Mouse (Mus musculus) hindlimb bud, embryonic 11.5 days (tissue): Measurements from ENCODE around the gene Gm35315.
"Not testable (repeated sequence)": the region's sequence is repeated elsewhere in the genome, so short reads cannot be mapped to it uniquely, and the experiment has no call there.

Experiments used
- DNase-seq: peaks from one replicate; pipeline ENCODE4 v3.0.0-alpha.2; 2012; ENCODE audit warnings: low read depth, low spot score; ENCODE audit errors: extremely low spot score

Gene Gm35315

DNA sequence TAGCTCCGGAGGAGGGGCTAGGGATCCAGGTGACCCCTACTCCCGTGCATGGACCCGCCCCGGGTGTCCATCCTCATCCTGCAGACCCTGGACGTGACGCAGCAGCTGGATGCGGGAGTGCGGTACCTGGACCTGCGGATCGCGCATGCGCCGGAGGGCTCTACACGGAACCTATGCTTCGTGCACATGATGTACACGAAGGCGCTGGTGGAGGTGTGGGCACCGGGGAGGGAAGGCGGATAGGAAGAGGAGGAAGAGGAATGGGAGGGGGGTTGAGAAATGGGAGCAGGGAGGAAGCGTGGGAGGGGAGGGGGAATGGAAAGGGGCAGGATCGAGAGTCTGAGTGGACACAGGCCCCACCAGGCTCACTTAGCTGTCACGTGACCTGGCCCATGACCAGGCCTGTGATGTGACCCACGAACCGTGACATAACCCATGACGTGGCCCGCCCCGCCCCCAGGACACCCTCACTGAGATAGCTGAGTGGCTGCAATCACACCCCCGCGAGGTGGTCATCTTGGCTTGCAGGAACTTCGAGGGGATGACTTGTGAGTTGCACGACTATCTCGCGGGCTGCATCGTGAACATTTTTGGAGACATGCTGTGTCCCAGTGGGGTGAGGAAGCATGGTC, 7.6 kb upstream of the Gm35315 start:
- DNase-seq, result no peak

DNA sequence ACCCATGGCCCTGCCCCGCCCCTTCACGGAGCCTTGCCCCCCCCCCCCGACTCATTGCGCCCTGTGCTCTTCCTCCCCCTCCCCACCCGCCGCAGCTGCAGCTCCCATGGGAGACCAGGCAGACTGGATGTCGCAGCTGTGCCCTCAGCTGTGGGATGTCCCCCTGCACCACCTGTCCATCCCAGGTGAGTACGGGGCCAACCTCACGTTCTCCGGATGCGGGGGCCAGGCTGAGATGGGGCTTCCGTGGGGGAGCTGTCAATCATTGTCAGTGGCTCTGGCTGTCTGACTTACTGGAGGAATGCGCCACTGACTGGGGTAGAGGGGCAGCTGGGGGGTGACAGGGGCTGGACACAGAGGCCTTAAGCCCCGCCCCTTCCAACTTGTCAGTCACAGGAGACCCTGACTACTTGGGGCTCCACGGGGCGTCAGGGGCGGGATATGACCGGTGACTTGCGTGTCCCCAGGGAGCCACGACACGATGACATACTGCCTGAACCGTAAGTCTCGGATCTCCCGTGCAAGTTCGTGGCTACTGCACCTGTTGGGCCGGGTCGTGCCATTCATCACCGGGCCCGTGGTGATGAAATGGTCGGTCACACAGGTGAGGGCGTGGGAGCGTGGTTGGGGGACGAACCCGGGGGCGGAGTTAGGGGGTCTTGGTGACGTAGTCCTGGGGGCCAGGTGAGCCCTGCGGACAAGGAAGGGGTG, 6.9 kb upstream of the Gm35315 start:
- DNase-seq, result no peak

DNA sequence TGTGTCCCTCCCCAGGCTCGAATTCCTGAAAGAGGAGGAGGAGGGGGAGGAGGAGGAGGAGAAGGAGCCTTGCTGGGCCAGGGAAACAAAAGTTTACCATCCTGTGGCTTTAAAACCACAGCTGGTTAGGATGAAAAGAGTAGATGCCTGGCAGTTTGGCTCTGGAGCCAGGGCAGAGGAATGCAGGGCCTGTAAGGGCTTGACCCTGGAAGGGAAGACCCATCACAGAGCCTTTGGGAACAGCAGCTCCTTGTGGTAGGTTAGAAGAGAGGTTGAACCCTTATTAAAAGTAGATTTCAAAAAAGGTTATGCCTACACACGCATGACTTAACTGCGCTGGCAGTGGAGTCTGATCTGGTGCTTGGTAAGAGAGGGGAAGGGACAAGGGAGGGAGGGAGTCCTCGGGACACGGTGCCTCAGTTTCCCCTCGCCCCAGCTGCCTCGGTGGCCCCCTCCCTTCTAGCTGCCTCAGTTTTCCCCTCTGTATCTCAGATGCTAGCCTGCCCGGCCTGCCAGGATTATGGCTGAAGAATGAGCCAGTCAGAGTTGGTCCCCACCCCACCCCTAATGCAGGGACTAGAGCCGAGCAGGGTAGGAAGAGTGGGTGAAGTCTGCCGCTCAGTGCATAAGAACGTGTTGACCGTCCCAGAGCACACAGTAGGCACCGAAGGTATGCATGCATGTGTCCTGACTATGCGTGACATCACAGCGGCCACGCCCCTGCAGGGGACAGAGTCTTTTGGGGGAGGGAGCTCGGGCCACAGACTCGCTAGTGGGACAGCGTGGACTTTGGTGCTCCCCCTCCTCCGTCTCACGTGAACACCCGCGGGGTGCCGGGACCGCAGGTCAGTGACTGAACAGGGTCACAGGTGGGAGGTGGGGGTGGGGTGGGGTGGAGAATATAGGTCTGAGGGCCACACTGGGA, 5.7 kb upstream of the Gm35315 start, which contains the start of gene Plcxd1:
Gene Plcxd1 (plus strand): TSS at position 314 of the 925 bp plus-strand sequence.
- no peak for DNase-seq

DNA sequence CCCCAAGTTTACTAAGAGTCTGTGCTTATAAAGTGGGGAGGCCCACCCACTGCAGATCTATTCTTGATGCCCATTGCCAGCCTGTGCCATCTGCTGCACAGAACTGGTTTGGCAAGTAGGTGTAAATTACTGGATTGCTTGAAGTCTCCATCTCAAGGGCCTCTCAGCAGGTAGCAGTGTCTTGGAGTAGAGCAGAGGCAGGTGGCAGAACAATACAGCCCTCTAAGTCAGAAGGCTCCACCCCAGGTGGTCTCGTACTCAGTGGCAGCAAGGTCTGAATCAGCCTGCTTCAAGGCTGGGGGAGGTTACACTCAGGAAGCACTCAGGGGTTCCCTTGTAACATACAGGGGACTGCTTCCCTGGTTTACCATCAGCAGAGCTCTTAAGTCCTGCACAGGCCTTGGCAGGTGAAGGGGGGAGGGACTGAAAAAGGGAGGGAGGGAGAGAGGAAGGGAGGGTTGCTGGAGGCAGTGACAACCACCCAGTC, 4.8 kb upstream of the Gm35315 start:
- DNase-seq, result no peak

- DNase-seq, result no peak
Measured at GRCm38 (mm10) chr5:110094847-110095213, 610 bp upstream of the Gm35315 start.

- DNase-seq, result no peak
Measured at GRCm38 (mm10) chr5:110091546-110091945, 2.7 kb downstream of the Gm35315 start.

DNA sequence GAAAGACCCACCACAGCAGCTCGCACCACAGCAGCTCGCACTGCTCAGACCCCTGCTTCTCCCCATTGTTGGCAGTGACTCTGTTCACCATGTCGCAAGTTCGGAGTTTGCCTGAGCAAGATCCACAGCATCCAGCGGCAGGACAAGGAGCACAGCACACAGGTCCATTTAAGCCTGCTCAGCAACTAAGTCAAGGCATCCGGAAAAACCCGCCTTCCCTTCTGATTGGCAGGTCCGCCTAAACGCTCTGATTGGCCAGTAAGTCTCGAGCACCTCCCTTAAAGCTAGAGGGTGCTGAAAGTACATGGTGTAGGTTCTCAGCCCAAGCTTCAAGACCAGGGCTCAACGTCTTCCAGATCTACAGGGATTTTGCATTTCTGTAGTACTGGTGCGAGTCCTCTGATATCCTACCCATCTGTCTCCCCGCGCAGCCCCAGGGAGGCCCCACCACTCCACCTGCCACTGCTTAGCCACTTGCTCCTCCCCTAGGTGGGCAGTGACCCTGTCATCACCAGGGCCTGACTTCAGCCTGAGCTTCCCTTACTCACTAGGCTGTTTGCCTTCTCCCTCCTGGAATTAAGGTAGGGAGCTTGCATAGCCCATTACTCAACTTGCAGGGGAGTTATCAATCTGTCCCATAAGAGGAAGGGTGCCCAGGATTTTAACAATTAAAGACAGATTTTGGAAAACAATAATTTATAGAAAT, 7.9 kb downstream of the Gm35315 start:
- no peak for DNase-seq

DNA sequence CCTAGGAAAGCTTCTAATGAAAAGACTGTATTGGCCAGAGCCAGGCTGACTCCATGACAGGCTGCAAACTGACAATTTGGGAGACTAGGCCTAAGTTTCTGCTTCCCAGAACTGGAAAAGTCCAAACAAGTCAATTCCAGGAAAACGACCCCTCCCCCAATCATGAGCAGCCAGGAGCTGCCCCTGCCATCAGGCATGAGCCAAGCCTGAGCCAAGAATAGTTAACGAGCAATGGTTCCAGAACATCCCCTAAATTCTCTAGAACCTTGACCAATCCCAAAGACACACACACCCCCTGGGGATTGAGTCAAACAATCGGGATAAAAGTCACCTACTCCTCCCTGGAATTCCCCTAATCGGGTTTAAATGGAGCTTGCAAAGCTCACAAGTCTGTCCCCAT, 11.3 kb downstream of the Gm35315 start:
- no peak for DNase-seq

- DNase-seq, result not testable (repeated sequence)
Measured at GRCm38 (mm10) chr5:110072413-110072812, 21.8 kb downstream of the Gm35315 start, which contains the start of gene Gm17655. Gene Gm17655 (minus strand): TSS chr5:110072513.

DNA sequence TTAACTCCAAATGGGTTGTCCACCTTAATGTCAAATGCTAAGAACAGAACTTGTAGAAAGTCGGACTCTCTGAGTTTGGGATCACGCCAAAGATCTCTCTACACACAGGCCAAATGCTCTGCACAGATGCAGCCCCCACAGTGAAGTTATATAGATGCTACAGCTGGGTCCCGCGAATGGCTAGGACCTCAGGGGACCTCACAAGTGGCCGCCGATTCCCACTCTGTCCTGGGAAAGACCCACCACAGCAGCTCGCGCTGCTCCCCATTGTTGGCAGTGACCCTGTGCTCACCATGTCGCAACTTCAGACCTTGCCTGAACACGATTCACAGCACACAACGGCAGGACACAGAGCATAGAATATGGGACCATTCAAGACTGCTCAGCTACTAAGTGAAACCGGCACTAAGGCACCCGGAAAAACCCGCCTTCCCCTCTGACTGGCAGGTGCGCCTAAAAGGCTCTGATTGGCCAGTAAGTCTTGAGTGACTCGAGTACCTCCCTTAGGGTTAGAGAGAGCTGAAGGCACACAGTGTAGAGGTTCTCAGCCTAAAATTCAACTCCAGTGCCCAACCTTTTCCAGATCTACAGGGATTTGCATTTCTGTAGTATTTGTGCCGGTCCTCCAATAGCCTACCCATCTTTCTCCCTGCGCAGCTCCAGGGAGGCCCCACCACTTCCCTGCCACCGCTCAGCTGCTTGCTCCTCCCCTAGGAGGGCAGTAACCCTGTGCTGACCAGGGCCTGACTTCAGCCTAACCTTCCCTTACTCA, 36.4 kb downstream of the Gm35315 start:
- DNase-seq, result peak; percentile 44
